Mouse (Mus musculus) C2C12 (cell line): ENCODE data around the gene Cntfr.

Source experiments
- CEBPB ChIP-seq: IDR thresholded peaks from one replicate; pipeline ENCODE4 v1.6.1; 2011; ENCODE audit warnings: low read depth, mild to moderate bottlenecking, control low read depth, moderate library complexity
- CTCF ChIP-seq: IDR thresholded peaks from one replicate; pipeline ENCODE4 v1.5.1; 2011; ENCODE audit not compliant: control insufficient read depth, insufficient read depth, insufficient read length
- MYOG ChIP-seq: IDR thresholded peaks from one replicate; pipeline ENCODE4 v1.6.1; 2011; ENCODE audit not compliant: control insufficient read depth, insufficient read length; ENCODE audit errors: extremely low read depth

GRCm38 (mm10) chr4:41653296-41653695 lies 43.6 kb downstream of the Cntfr start:
- TF ChIP-seq CEBPB (no peak), CTCF (peak; percentile 58), MYOG (no peak)
